Mouse (Mus musculus) heart, adult 2 months (tissue): Measurements from ENCODE around the gene Rnf41. TPM values are rescaled to one million over a fixed set of nuclear protein-coding genes. Genes with fewer than 3 reads are reported as not detected.
A peak's percentile ranks its signal among the peaks of the same experiment; 100 is the strongest.

ENCODE experiments used
- DNase-seq, 2 experiments: peaks; one replicate each; pipeline ENCODE4 v3.0.0; 2021
- H3K27ac ChIP-seq: fragments of 200-600 bp; 2 replicates; pipeline ENCODE4 v1.8.1; 2022
- H3K27me3 ChIP-seq: fragments of 200-500 bp; 2 replicates; pipeline ENCODE4 v1.6.1; 2012; ENCODE audit warnings: mild to moderate bottlenecking, low read length, inconsistent platforms, mixed read lengths; ENCODE audit not compliant: control insufficient read depth, insufficient read depth
- H3K36me3 ChIP-seq: fragments of 200-500 bp; 2 replicates; pipeline ENCODE4 v1.6.1; 2012; ENCODE audit warnings: low read length, inconsistent platforms; ENCODE audit not compliant: control insufficient read depth, insufficient read depth
- H3K4me1 ChIP-seq: fragments of 200-500 bp; 2 replicates; pipeline ENCODE4 v1.6.1; 2011; ENCODE audit warnings: low read length; ENCODE audit not compliant: control insufficient read depth, insufficient read depth
- H3K4me3 ChIP-seq: fragments of 200-600 bp; 2 replicates; pipeline ENCODE4 v1.8.1; 2022
- H3K79me2 ChIP-seq: fragments of 200-500 bp; replicated peaks from 2 replicates; pipeline ENCODE4 v1.6.1; 2012; ENCODE audit warnings: mild to moderate bottlenecking, inconsistent platforms, low read length, moderate library complexity, mixed read lengths; ENCODE audit not compliant: control insufficient read depth, insufficient read depth
- H3K9ac ChIP-seq: fragments of 200-500 bp; 2 replicates; pipeline ENCODE4 v1.6.1; 2012; ENCODE audit warnings: low read depth, mild to moderate bottlenecking, control low read depth, inconsistent platforms, low read length, mixed read lengths
- CTCF ChIP-seq: fragments of 200-600 bp; IDR thresholded peaks from 2 replicates; pipeline ENCODE4 v1.8.1; 2022; ENCODE audit warnings: antibody characterized with exemption, mild to moderate bottlenecking, moderate library complexity
- EP300 ChIP-seq: fragments of 200-500 bp; IDR thresholded peaks from 2 replicates; pipeline ENCODE4 v1.6.1; 2011; ENCODE audit warnings: low read depth, low read length, control low read depth; ENCODE audit not compliant: insufficient read depth
- POLR2A ChIP-seq: fragments of 200-500 bp; IDR thresholded peaks from 2 replicates; pipeline ENCODE4 v1.6.1; 2011; ENCODE audit warnings: mild to moderate bottlenecking, low read depth, low read length, control low read depth; ENCODE audit not compliant: insufficient read depth
- WGBS: fragments of 180-500 bp; shearing (Covaris S2); methylation state at CpG from one replicate; pipeline ENCODE4 v1.1.7; 2018; 5-methylcytosine and 5-hydroxymethylcytosine counted together
- intact Hi-C: fragments of 180-260 bp; cut with DNase I; formaldehyde crosslinking; loops from one replicate; pipeline ENCODE4 v1.15.1; 2025
- long read RNA-seq: library from polyadenylated mRNA; stranded (forward); transcript quantifications from one replicate; pipeline ENCODE4 v2.0.0, GENCODE M21; 2021
- polyA plus RNA-seq: library from polyadenylated mRNA; depleted of rRNA; stranded (reverse); fragments of >200 nt; gene quantifications from 2 replicates; pipeline ENCODE4 v1.2.3, GENCODE M21; 2012; rRNA removed
- total RNA-seq, 2 experiments: library from RNA; stranded (reverse); gene quantifications; 2 replicates each; pipeline ENCODE4 v1.2.3; 2021

Rnf41 gene
- total RNA-seq (10 to 100 TPM; 15.8 to 16.9 TPM), polyA plus RNA-seq (12.5 and 17.8 TPM in 2 replicates)
- long read RNA-seq, partial matches to known transcripts, result 1 of 8 reads
- long read RNA-seq, other reads (novel, unspliced or antisense), result 3 of 8 reads

DNA sequence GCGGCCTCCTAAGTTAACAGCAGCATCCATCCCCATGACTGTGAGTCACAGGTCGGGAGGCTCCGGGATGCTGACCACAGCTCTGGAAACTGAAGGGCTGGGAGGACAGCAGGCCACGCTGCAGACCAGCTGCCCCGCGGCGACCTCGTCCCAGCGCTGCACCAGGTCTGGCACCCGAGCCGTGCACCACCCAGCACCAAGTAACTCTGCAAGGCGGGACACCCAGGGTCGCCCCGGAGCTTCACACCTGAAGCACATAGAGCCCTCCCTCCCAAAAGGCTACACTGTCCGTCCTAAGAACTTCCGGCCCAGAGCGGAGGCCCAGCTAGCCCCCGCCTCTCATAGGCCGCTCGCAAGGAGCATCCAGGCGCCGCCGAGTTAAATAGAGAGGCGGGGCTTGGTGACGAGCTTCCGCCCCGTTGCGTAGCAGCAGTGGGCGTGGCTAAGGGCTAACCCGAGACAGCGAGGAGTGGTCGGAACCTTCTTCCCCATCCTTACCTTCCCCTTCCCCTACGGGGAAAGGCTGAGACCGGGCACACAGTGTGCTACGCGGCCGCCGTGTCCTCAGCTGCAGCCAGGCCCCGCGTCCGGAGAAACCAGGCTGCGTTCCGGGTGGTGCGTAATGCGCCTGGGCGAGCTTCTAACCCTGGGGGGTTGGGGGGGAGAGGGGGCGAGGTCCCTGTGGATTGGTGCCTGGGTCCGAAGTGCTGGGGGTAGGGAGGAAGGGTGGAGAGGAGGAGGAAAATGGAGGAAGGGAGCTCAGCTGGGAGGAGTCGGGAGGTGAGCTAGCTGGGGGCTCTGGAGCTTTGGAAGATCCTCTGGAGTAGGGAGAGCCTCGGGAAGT lies at the start of gene Rnf41, which contains the start of gene Nabp2:
Rnf41 (plus strand) TSS at position 447 of the 844 bp plus-strand sequence.
Nabp2 (minus strand) TSS at position 282 of the 844 bp plus-strand sequence.
- H3K27ac ChIP-seq, result peak within 1 kb of the TSS; percentile 89
- H3K79me2 ChIP-seq, result no peaks in the 10 kb centered on the region
- under 1% methylated on average over 50 of the region's 50 CpGs for WGBS
- peak; percentile 97 to 99 for DNase-seq
- peaks cover 5% of the 10 kb centered on the region for H3K4me1 ChIP-seq
- H3K36me3 ChIP-seq, result no peaks in the 10 kb centered on the region
- peak within 1 kb of the TSS; percentile 63 for H3K4me3 ChIP-seq
- intact Hi-C loops, result loop anchor here (5.0 kb wide), 1 partner anchor 116 kb away; the partner anchor contains the start of gene Esyt1
- TF ChIP-seq EP300, result 0 out of 2 replicates have a peak, but pooled peaks have one; percentile 41
- no peak; the same call in 1 of the 2 replicates for TF ChIP-seq CTCF
- TF ChIP-seq POLR2A, result peak; percentile 81
- H3K9ac ChIP-seq, result peak within 1 kb of the TSS; percentile 77
- no peaks in the 10 kb centered on the region for H3K27me3 ChIP-seq

DNA sequence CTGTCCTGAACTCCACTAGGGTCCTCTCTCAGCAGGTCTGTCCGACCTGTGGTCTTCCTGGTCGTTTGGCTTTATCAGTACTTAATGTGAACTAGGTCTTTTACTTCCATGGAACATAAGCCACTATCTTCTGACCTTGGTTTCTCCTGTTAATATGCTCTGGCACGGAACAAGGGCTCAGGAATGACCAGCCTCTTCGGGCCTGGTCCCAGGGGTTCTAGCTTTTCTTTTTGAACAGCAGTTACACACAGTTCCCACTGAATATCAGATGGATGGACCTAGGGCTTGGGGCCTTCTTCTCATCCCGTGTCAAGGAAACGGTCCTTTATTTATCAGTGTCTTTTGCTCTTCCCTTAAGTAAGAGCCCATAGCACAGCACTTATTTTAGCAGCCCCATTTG lies 49.6 kb upstream of the Rnf41 start:
- intact Hi-C loops, result loop anchor here (5.0 kb wide), 1 partner anchor 95 kb away; the partner anchor contains the start of gene Smarcc2
- peak in 1 of 2 experiments; percentile 17 for DNase-seq
- WGBS, result 60% methylated on average over 6 of the region's 6 CpGs
- TF ChIP-seq CTCF (no peak), EP300 (no peak), POLR2A (0 out of 2 replicates have a peak, but pooled peaks have one; percentile 31)
- H3K79me2 ChIP-seq, result no peaks in the 10 kb centered on the region
- H3K4me3 ChIP-seq, result no peak overlapping the region
- no peaks in the 10 kb centered on the region for H3K27me3 ChIP-seq
- H3K4me1 ChIP-seq, result 0 out of 2 replicates have a peak, but pooled peaks cover 1% of the 10 kb centered on the region
- peaks cover 21% of the 10 kb centered on the region for H3K36me3 ChIP-seq
- H3K9ac ChIP-seq, result no peak overlapping the region
- peak overlapping the region; percentile 68 for H3K27ac ChIP-seq

DNA sequence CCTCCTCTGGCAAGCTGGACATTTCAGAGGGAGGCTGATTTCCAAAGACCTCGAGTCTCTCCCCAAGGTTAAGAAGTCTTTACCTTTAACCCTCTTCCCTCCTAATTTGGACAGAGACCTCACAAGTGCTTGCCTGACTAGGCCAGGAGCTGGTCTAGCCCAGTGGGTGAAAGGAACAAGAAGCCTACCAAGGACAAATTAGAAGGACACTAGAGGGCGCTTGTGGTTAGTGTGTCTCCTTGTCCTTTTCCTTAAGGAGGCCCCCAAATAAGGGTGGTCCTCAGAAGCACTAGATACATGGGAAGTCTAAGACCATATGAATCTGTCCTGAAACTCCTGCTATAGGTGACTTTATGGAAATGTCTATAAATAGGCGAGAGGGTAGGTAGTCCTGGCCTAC lies 48.9 kb upstream of the Rnf41 start:
- no peaks in the 10 kb centered on the region for H3K79me2 ChIP-seq
- no peak overlapping the region for H3K9ac ChIP-seq
- intact Hi-C loops, result loop anchor here (5.0 kb wide), 1 partner anchor 95 kb away; the partner anchor contains the start of gene Smarcc2
- TF ChIP-seq EP300 (no peak), POLR2A (0 out of 2 replicates have a peak, but pooled peaks have one; percentile 19), CTCF (peak; percentile 73)
- WGBS, result 40% methylated on average over 3 of the region's 3 CpGs
- peaks cover 26% of the 10 kb centered on the region for H3K36me3 ChIP-seq
- no peaks in the 10 kb centered on the region for H3K27me3 ChIP-seq
- no peak overlapping the region for H3K4me3 ChIP-seq
- peak in 1 of 2 experiments; percentile 39 for DNase-seq
- peak overlapping the region; percentile 68 for H3K27ac ChIP-seq
- 0 out of 2 replicates have a peak, but pooled peaks cover 1% of the 10 kb centered on the region for H3K4me1 ChIP-seq

DNA sequence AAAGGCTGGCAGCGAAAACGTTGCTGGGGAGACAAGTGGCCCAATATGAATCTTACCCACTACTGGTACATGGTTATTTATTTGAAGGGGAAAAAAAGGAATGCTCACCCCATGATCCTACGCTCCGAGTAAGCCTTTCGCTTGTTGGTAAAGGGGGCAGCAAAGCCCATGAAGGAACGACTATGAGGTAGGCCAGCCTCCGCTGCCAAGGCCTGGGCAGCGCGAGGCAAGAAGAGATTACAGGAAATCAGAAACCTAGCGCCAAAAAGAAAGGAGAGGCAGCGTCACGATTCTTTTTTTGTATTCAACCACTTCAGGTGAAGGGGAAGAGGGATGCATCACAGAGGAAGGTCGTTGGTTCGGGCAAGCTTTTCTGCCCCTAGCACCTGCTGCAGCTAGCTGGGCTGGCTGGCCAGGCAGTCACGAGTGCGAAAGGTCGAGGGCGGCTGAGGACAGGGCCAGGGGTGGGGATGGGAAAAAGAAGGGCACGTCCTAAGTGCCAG lies 43.5 kb upstream of the Rnf41 start:
- Histone ChIP-seq H3K9ac (peak overlapping the region; percentile 80), H3K27ac (peak overlapping the region; percentile 98), H3K27me3 (no peaks in the 10 kb centered on the region), H3K79me2 (no peaks in the 10 kb centered on the region), H3K4me3 (peak overlapping the region; percentile 74), H3K4me1 (peaks cover 8% of the 10 kb centered on the region), H3K36me3 (peaks cover 17% of the 10 kb centered on the region)
- intact Hi-C loops, result no loop called here
- 12% methylated on average over 19 of the region's 19 CpGs for WGBS
- peak; percentile 61; the same call in 1 of the 2 replicates for TF ChIP-seq EP300
- no peak for TF ChIP-seq CTCF
- no peak for DNase-seq

DNA sequence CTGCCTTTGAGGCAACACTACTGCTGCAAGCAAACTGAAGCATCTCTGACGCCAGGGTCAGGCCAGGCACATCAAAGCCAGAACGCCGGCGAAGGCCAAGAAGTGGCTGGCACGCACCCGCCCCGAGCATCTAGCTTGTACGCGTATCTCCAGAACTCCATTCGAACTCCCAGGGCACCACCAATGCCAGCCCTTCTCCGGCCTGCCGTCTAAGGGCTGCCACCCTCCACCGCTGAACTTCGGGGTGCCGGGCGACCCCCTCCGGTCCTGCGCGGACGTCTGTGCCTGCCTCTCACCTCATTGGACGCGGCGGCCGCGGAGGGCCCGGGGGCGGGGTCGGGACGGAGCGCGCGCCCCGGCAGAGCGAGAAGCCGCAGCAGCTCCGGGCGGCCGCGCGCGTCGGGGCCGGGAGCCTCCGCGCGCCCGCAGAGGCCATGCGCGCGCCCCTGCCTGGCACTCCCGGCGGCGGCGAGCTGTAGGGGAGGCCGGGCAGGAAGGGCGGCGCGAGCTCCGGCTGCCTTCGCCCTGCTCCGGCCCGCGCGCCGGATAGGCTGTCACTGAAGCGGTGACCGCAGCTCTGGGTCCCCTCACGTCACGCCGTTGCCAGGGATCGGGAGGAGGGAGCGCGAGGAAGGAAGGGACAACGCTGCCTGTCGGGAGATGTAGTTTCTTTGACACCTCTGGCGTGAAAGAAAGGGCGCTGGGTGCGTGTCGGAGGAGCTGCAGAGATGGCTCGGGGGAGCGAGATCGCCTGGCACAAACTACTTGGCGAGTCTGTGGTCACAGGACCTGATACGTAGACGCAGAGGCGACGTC lies 42.8 kb upstream of the Rnf41 start, which contains the start of gene Coq10a:
Coq10a (minus strand) TSS at position 596 of the 816 bp plus-strand sequence.
- Histone ChIP-seq H3K36me3 (peaks cover 10% of the 10 kb centered on the region), H3K4me3 (peak within 1 kb of the TSS; percentile 74), H3K4me1 (peaks cover 9% of the 10 kb centered on the region), H3K27me3 (no peaks in the 10 kb centered on the region), H3K79me2 (no peaks in the 10 kb centered on the region), H3K27ac (peak within 1 kb of the TSS; percentile 98), H3K9ac (peak within 1 kb of the TSS; percentile 80)
- TF ChIP-seq EP300, result peak; percentile 82
- TF ChIP-seq POLR2A, result peak; percentile 96
- no peak for TF ChIP-seq CTCF
- DNase-seq, result peak; percentile 93 to 97
- WGBS, result under 1% methylated on average over 87 of the region's 87 CpGs
- intact Hi-C loops, result no loop called here
